Mouse (Mus musculus) small intestine, adult 2 months (tissue): Measurements from ENCODE around the gene Rundc1.

Experiments used
- CTCF ChIP-seq: fragments of 200-500 bp; IDR thresholded peaks from 2 replicates; pipeline ENCODE4 v1.5.1; 2012; ENCODE audit warnings: low read depth, mild to moderate bottlenecking, control low read depth, inconsistent platforms, low read length, moderate library complexity, mixed read lengths; ENCODE audit not compliant: insufficient replicate concordance, insufficient read length; ENCODE audit errors: extremely low read depth
- POLR2A ChIP-seq: fragments of 200-500 bp; IDR thresholded peaks from 2 replicates; pipeline ENCODE4 v1.6.1; 2012; ENCODE audit warnings: low read depth, mild to moderate bottlenecking, control low read depth, inconsistent platforms, low read length, moderate library complexity

DNA sequence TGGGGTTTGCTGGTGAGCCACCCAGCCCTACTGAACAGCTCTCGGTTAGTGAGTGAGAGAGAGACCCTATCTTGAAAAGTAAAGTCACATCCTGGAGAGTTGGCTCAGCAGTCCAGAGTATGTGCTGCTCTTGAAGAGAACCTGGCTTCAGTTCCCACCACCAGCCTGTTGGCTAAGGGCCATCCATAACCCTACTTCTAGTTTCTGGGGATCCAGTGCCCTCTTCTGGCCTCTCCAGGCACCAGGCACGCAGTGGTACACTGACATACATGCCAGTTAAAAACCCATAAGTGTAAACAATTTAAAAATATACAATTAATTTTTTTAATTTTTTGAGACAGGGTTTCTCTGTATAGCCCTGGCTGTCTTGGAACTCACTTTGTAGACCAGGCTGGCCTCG, 25.5 kb downstream of the Rundc1 start:
- TF ChIP-seq POLR2A (no peak), CTCF (peak; percentile 42; the same call in 1 of the 2 replicates)
